Mouse (Mus musculus) liver, postnatal 0 days (tissue): Measurements from ENCODE around the gene Fh1.

Experiments
- CTCF ChIP-seq: sonication (generic); IDR thresholded peaks from 2 replicates; pipeline ENCODE4 v1.5.1; 2016; ENCODE audit warnings: antibody characterized with exemption, low read depth
- EP300 ChIP-seq: IDR thresholded peaks from 2 replicates; pipeline ENCODE4 v1.6.1; 2016; ENCODE audit warnings: antibody characterized with exemption, low read depth, mild to moderate bottlenecking

DNA sequence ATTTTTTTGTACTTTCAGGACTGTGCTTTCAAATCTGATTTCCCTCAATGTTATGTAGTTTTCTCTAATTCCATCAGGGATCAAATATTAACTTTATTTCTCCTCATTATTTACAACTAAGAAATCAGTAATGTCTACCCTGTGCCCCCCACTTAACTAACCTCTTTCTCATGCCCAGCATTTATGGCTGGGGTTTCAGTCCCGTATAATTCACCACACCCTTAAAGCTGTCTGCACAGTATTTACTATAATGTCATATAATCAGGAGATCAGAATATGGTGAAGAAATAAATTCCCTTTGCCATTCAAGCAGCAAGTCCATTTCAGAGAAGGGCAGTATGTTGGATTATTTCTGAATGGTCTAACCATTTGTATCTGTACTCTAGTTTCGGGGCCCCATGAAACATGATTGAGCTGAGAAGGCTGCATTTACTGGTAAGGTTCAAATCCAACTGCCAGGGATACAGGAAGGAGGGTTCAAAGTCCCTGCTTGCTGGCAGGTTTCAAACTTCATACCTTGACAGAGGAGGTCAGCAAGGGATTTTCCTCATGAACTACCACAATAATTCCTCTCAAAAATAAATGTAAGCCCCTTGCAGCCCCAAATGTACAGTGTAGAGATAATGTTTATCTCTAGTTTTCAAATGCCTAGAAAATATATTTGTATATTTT, 46.9 kb downstream of the Fh1 start:
- TF ChIP-seq CTCF = no peak
- TF ChIP-seq EP300 = no peak
